Mouse (Mus musculus): ENCODE data around the gene Frmd8. TPM values are rescaled to one million over a fixed set of nuclear protein-coding genes. Genes with fewer than 3 reads are reported as not detected.

Frmd8 gene
- polyA plus RNA-seq, 1 experiment from 2014 or later: 9.0 TPM

- Histone ChIP-seq H3K4me2 (ENCODE audit: low read depth, low read length) (no peak overlapping the region), H3K9ac (replicated peaks) (no peak overlapping the region), H3K4me1 (ENCODE audit: insufficient read depth) (no peaks in the 10 kb centered on the region), H3K36me3 (replicated peaks; ENCODE audit: insufficient read depth, low read length) (peaks cover 59% of the 10 kb centered on the region), H3K27me3 (ENCODE audit: insufficient read depth, low read length) (no peaks in the 10 kb centered on the region), H3K9me3 (ENCODE audit: low read length) (no peaks in the 10 kb centered on the region), H3K4me3 (ENCODE audit: low read depth, low read length) (no peak overlapping the region), H3K27ac (ENCODE audit: low read depth) (no peak overlapping the region)
- no peak for DNase-seq
- ATAC-seq: no peak
- TF ChIP-seq CTCF (IDR thresholded peaks at IDR 0.05; ENCODE audit: low read depth) (peak; percentile 22), EP300 (IDR thresholded peaks at IDR 0.05; ENCODE audit: low read depth) (no peak)
- WGBS (ENCODE audit: insufficient replicate concordance): 91% methylated on average over 14 of the region's 14 CpGs
Measured at GRCm38 (mm10) chr19:5862335-5863085, 12.6 kb downstream of the Frmd8 start.

- ATAC-seq (no peak), DNase-seq (no peak)
- no peak overlapping the region for H3K4me2 ChIP-seq (ENCODE audit: low read depth, low read length)
- peaks cover 5% of the 10 kb centered on the region for H3K4me1 ChIP-seq (ENCODE audit: insufficient read depth)
- H3K4me3 ChIP-seq (ENCODE audit: low read depth, low read length): no peak overlapping the region
- H3K36me3 ChIP-seq (replicated peaks; ENCODE audit: insufficient read depth, low read length): peaks cover 34% of the 10 kb centered on the region
- no peak overlapping the region for H3K9ac ChIP-seq (replicated peaks)
- TF ChIP-seq CTCF (IDR thresholded peaks at IDR 0.05; ENCODE audit: low read depth) (no peak), EP300 (IDR thresholded peaks at IDR 0.05; ENCODE audit: low read depth) (no peak)
- no peak overlapping the region for H3K27ac ChIP-seq (ENCODE audit: low read depth)
- 90% methylated on average over 9 of the region's 9 CpGs for WGBS (ENCODE audit: insufficient replicate concordance)
- no peaks in the 10 kb centered on the region for H3K27me3 ChIP-seq (ENCODE audit: insufficient read depth, low read length)
- H3K9me3 ChIP-seq (ENCODE audit: low read length): no peaks in the 10 kb centered on the region
Measured at GRCm38 (mm10) chr19:5856604-5857003, 18.5 kb downstream of the Frmd8 start.

GRCm38 (mm10) chr19:5852035-5852722 is 22.9 kb downstream of the Frmd8 start:
- Histone ChIP-seq H3K27me3 (ENCODE audit: insufficient read depth, low read length) (no peaks in the 10 kb centered on the region), H3K4me2 (ENCODE audit: low read depth, low read length) (no peak overlapping the region), H3K4me1 (ENCODE audit: insufficient read depth) (peaks cover 42% of the 10 kb centered on the region), H3K36me3 (replicated peaks; ENCODE audit: insufficient read depth, low read length) (peaks cover 19% of the 10 kb centered on the region; the same call in 1 of the 2 replicates), H3K9ac (replicated peaks) (peak overlapping the region; percentile 21; the same call in 1 of the 2 replicates), H3K9me3 (ENCODE audit: low read length) (no peaks in the 10 kb centered on the region), H3K4me3 (ENCODE audit: low read depth, low read length) (no peak overlapping the region), H3K27ac (ENCODE audit: low read depth) (no peak overlapping the region)
- DNase-seq: no peak
- 84% methylated on average over 12 of the region's 12 CpGs for WGBS (ENCODE audit: insufficient replicate concordance)
- TF ChIP-seq EP300 (IDR thresholded peaks at IDR 0.05; ENCODE audit: low read depth): no peak
- TF ChIP-seq CTCF (IDR thresholded peaks at IDR 0.05; ENCODE audit: low read depth): no peak
- ATAC-seq: no peak

GRCm38 (mm10) chr19:5851481-5851971 is 23.5 kb downstream of the Frmd8 start:
- ATAC-seq: no peak
- Histone ChIP-seq H3K4me1 (ENCODE audit: insufficient read depth) (peaks cover 48% of the 10 kb centered on the region), H3K9me3 (ENCODE audit: low read length) (no peaks in the 10 kb centered on the region), H3K4me2 (ENCODE audit: low read depth, low read length) (0 out of 2 replicates have a peak overlapping the region, but pooled peaks have one; percentile 46), H3K36me3 (replicated peaks; ENCODE audit: insufficient read depth, low read length) (peaks cover 18% of the 10 kb centered on the region; the same call in 1 of the 2 replicates), H3K4me3 (ENCODE audit: low read depth, low read length) (no peak overlapping the region), H3K9ac (replicated peaks) (no peak overlapping the region; the same call in 1 of the 2 replicates), H3K27ac (ENCODE audit: low read depth) (peak overlapping the region; percentile 48; the same call in 1 of the 2 replicates), H3K27me3 (ENCODE audit: insufficient read depth, low read length) (no peaks in the 10 kb centered on the region)
- TF ChIP-seq EP300 (IDR thresholded peaks at IDR 0.05; ENCODE audit: low read depth): no peak
- no peak for TF ChIP-seq CTCF (IDR thresholded peaks at IDR 0.05; ENCODE audit: low read depth)
- no peak for DNase-seq
- 56% methylated on average over 5 of the region's 5 CpGs for WGBS (ENCODE audit: insufficient replicate concordance)

GRCm38 (mm10) chr19:5850860-5851259 is 24.2 kb downstream of the Frmd8 start:
- Histone ChIP-seq H3K36me3 (replicated peaks; ENCODE audit: insufficient read depth, low read length) (peaks cover 15% of the 10 kb centered on the region; the same call in 1 of the 2 replicates), H3K4me3 (ENCODE audit: low read depth, low read length) (no peak overlapping the region), H3K9ac (replicated peaks) (no peak overlapping the region), H3K4me1 (ENCODE audit: insufficient read depth) (peaks cover 51% of the 10 kb centered on the region), H3K27me3 (ENCODE audit: insufficient read depth, low read length) (no peaks in the 10 kb centered on the region), H3K4me2 (ENCODE audit: low read depth, low read length) (no peak overlapping the region), H3K9me3 (ENCODE audit: low read length) (no peaks in the 10 kb centered on the region), H3K27ac (ENCODE audit: low read depth) (no peak overlapping the region)
- WGBS (ENCODE audit: insufficient replicate concordance): 74% methylated on average over 3 of the region's 3 CpGs
- TF ChIP-seq CTCF (IDR thresholded peaks at IDR 0.05; ENCODE audit: low read depth) (no peak), EP300 (IDR thresholded peaks at IDR 0.05; ENCODE audit: low read depth) (no peak)
- DNase-seq (no peak), ATAC-seq (no peak)

Data from liver, postnatal 0 days (tissue).